ENCODE assay signal across 20 mouse cellular contexts in the genomic region with DNA sequence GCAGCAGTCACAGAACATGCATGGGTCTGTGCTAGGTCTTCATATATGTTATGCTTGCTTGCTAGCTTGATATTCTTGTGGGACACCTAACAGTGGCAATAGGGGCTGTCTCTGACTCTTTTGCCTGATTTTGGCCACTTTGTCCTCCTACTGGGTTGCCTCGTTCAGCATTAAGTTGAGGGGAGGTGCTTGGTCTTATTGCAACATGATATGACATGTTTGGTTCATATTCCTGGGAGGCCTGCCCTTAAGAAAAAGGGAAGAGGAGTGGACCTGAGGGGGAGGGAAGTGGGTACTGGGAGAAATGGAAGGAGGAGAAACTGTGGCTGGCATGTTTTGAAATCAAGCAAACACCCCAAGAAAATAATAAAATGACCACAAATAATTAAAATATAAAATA.
DNase-seq lines count a peak whose midpoint lies in the region; ATAC-seq and TF ChIP-seq lines count a peak whose summit lies in the region.
"Had no signal": no experiment of that assay in that cellular context is flagged by ENCODE, and none has a peak within 500 bp of the region (broad histone marks: within the 10 kb centered on the region; RNA-seq: fewer than 3 reads in every experiment).

No protein-coding gene starts in this region.

- H3K4me2 ChIP-seq in liver, embryonic 12.5 days, result no peak overlapping the region
- H3K4me2 ChIP-seq in intestine, postnatal 0 days (replicated peaks; ENCODE audit: low read depth), result no peak overlapping the region
- H3K4me2 ChIP-seq: embryonic facial prominence, embryonic 12.5 days; hindbrain, embryonic 15.5 days; intestine, embryonic 15.5 days; limb, embryonic 12.5 days; neural tube, embryonic 13.5 days had no signal

- no peak overlapping the region for H3K27ac ChIP-seq in heart, embryonic 10.5 days
- peak overlapping the region; percentile 29; the same call in 1 of the 2 replicates for H3K27ac ChIP-seq in liver, adult 2 months (replicated peaks; ENCODE audit: insufficient read depth, low read depth, low read length)
- no peak overlapping the region for H3K27ac ChIP-seq in liver, embryonic 12.5 days
- no peak overlapping the region for H3K27ac ChIP-seq in intestine, postnatal 0 days (ENCODE audit: low read depth, low read length)
- H3K27ac ChIP-seq: embryonic facial prominence, embryonic 12.5 days; hindbrain, embryonic 15.5 days; intestine, embryonic 15.5 days; limb, embryonic 12.5 days; liver, embryonic 14.5 days; neural tube, embryonic 13.5 days had no signal

- no peak overlapping the region for H3K4me3 ChIP-seq in heart, embryonic 10.5 days
- no peak overlapping the region for H3K4me3 ChIP-seq in liver, adult 2 months (ENCODE audit: insufficient read depth, low read depth, low read length)
- H3K4me3 ChIP-seq in liver, embryonic 12.5 days, result no peak overlapping the region
- no peak overlapping the region for H3K4me3 ChIP-seq in intestine, postnatal 0 days (ENCODE audit: low read depth, low read length)
- H3K4me3 ChIP-seq: embryonic facial prominence, embryonic 12.5 days; hindbrain, embryonic 15.5 days; intestine, embryonic 15.5 days; limb, embryonic 12.5 days; megakaryocyte, embryonic 14.5 days; neural tube, embryonic 13.5 days had no signal

- WGBS in heart, embryonic 10.5 days, result 76% methylated on average over 1 of the region's 1 CpGs
- 65% methylated on average over 1 of the region's 1 CpGs for WGBS in liver, adult 2 months
- WGBS in liver, embryonic 12.5 days (ENCODE audit: insufficient replicate concordance), result 43% methylated on average over 1 of the region's 1 CpGs
- 54% methylated on average over 1 of the region's 1 CpGs for WGBS in intestine, postnatal 0 days

- no peak for TF ChIP-seq CTCF in liver, adult 2 months (IDR thresholded peaks at IDR 0.05; ENCODE audit: low read depth, low read length)
- TF ChIP-seq CTCF in intestine, postnatal 0 days (IDR thresholded peaks at IDR 0.05; ENCODE audit: low read depth), result no peak

- H3K9me3 ChIP-seq in heart, embryonic 10.5 days, result no peaks in the 10 kb centered on the region
- no peaks in the 10 kb centered on the region for H3K9me3 ChIP-seq in liver, embryonic 12.5 days (replicated peaks)
- no peaks in the 10 kb centered on the region for H3K9me3 ChIP-seq in intestine, postnatal 0 days (ENCODE audit: control insufficient read depth)
- H3K9me3 ChIP-seq: embryonic facial prominence, embryonic 12.5 days; hindbrain, embryonic 15.5 days; intestine, embryonic 15.5 days; limb, embryonic 12.5 days; megakaryocyte, embryonic 14.5 days; neural tube, embryonic 13.5 days had no signal

- H3K9ac ChIP-seq in liver, adult 2 months (ENCODE audit: low read depth, low read length), result no peak overlapping the region
- no peak overlapping the region for H3K9ac ChIP-seq in liver, embryonic 12.5 days
- no peak overlapping the region for H3K9ac ChIP-seq in intestine, postnatal 0 days (ENCODE audit: low read depth, low read length)
- H3K9ac ChIP-seq: embryonic facial prominence, embryonic 12.5 days; hindbrain, embryonic 15.5 days; intestine, embryonic 15.5 days; limb, embryonic 12.5 days; liver, embryonic 14.5 days; neural tube, embryonic 13.5 days had no signal

- no peak for TF ChIP-seq POLR2A in liver, adult 2 months (IDR thresholded peaks at IDR 0.05; ENCODE audit: extremely low read depth, insufficient read depth, low read length)

- ATAC-seq in liver, embryonic 12.5 days, result no peak
- no peak for ATAC-seq in intestine, postnatal 0 days
- ATAC-seq: forebrain, embryonic 16.5 days; intestine, embryonic 15.5 days had no signal

- no peaks in the 10 kb centered on the region for H3K27me3 ChIP-seq in heart, embryonic 10.5 days (ENCODE audit: insufficient read depth, poor library complexity, severe bottlenecking)
- H3K27me3 ChIP-seq in liver, adult 2 months (ENCODE audit: control insufficient read depth, insufficient read depth, low read length), result no peaks in the 10 kb centered on the region
- H3K27me3 ChIP-seq in liver, embryonic 12.5 days (replicated peaks), result no peaks in the 10 kb centered on the region
- H3K27me3 ChIP-seq in intestine, postnatal 0 days (replicated peaks; ENCODE audit: control insufficient read depth, insufficient read depth, low read length), result no peaks in the 10 kb centered on the region
- H3K27me3 ChIP-seq: CH12.LX; embryonic facial prominence, embryonic 12.5 days; hindbrain, embryonic 15.5 days; intestine, embryonic 15.5 days; limb, embryonic 12.5 days; megakaryocyte, embryonic 14.5 days; neural tube, embryonic 13.5 days had no signal

- no peaks in the 10 kb centered on the region for H3K79me2 ChIP-seq in liver, adult 2 months (ENCODE audit: control insufficient read depth, insufficient read depth, low read length)

- no peaks in the 10 kb centered on the region for H3K4me1 ChIP-seq in heart, embryonic 10.5 days
- no peaks in the 10 kb centered on the region for H3K4me1 ChIP-seq in liver, adult 2 months (ENCODE audit: control insufficient read depth, insufficient read depth, low read length)
- no peaks in the 10 kb centered on the region for H3K4me1 ChIP-seq in liver, embryonic 12.5 days
- H3K4me1 ChIP-seq in intestine, postnatal 0 days (replicated peaks; ENCODE audit: control insufficient read depth, insufficient read depth, low read length), result no peaks in the 10 kb centered on the region
- H3K4me1 ChIP-seq: embryonic facial prominence, embryonic 12.5 days; hindbrain, embryonic 15.5 days; intestine, embryonic 15.5 days; limb, embryonic 12.5 days; megakaryocyte, embryonic 14.5 days; neural tube, embryonic 13.5 days had no signal

- no peaks in the 10 kb centered on the region for H3K36me3 ChIP-seq in heart, embryonic 10.5 days
- H3K36me3 ChIP-seq in liver, adult 2 months (ENCODE audit: control insufficient read depth, insufficient read depth, low read length), result no peaks in the 10 kb centered on the region
- no peaks in the 10 kb centered on the region for H3K36me3 ChIP-seq in liver, embryonic 12.5 days
- no peaks in the 10 kb centered on the region for H3K36me3 ChIP-seq in intestine, postnatal 0 days (ENCODE audit: control insufficient read depth, insufficient read depth)
- H3K36me3 ChIP-seq: embryonic facial prominence, embryonic 12.5 days; hindbrain, embryonic 15.5 days; intestine, embryonic 15.5 days; limb, embryonic 12.5 days; neural tube, embryonic 13.5 days had no signal

- DNase-seq in heart, adult 11 months, result peak; percentile 84
- no peak for DNase-seq in heart, embryonic 10.5 days (ENCODE audit: low spot score)
- no peak for DNase-seq in liver, adult 2 months (ENCODE audit: extremely low read depth, low read depth, low spot score)
- peak; percentile 9 for DNase-seq in NIH3T3 (ENCODE audit: low read depth)
- peak; percentile 18 for DNase-seq in lung, postnatal 36 days
- DNase-seq in urinary bladder, adult 18-20 months (ENCODE audit: low spot score in 2 of 2), result no peak
- DNase-seq: cerebellum, adult 9-10 months; midbrain, embryonic 14.5 days; spleen, adult 18-20 months had no signal

Comparison
In these comparisons a context has a peak if more than half of its experiments do, and no peak if none do; other contexts are left out.
1. DNase-seq: peak in heart, adult 11 months (single experiment), NIH3T3 (single experiment) and lung, postnatal 36 days (single experiment); none in heart, embryonic 10.5 days (single experiment), liver, adult 2 months (single experiment) and urinary bladder, adult 18-20 months (0 of 2).